Mouse (Mus musculus) liver, embryonic 14.5 days (tissue): ENCODE data around the gene Nme2. TPM values are rescaled to one million over a fixed set of nuclear protein-coding genes. Genes with fewer than 3 reads are reported as not detected.

Experiments
- ATAC-seq: fragments of 200-750 bp; cut with Nextera tagmentation; 2 replicates; pipeline ENCODE4 v1.8.0; 2017; ENCODE audit warnings: moderate number of reproducible peaks, mild to moderate bottlenecking, moderate library complexity; ENCODE audit not compliant: insufficient read depth
- DNase-seq, 3 experiments: peaks; one replicate each; pipeline ENCODE4 v3.0.0-alpha.2; 2012 to 2013; ENCODE audit warnings: low read depth in 3 of 3, low spot score in 3 of 3
- H3K27ac ChIP-seq: fragments of 300-500 bp; sonication (generic); 2 replicates; pipeline ENCODE4 v1.5.1; 2014; ENCODE audit warnings: moderate library complexity, mild to moderate bottlenecking, control low read depth, inconsistent platforms
- H3K27me3 ChIP-seq: fragments of 300-500 bp; sonication (generic); 2 replicates; pipeline ENCODE4 v1.6.1; 2014; ENCODE audit warnings: mild to moderate bottlenecking, low read length, moderate library complexity; ENCODE audit not compliant: control insufficient read depth, insufficient read depth
- H3K36me3 ChIP-seq: fragments of 300-500 bp; sonication (generic); replicated peaks from 2 replicates; pipeline ENCODE4 v1.6.1; 2014; ENCODE audit warnings: low read depth; ENCODE audit not compliant: control insufficient read depth, insufficient read depth
- H3K4me1 ChIP-seq, 2 experiments: fragments of 200-500 bp in 1 of 2; fragments of 300-500 bp in 1 of 2; sonication (generic) in 1 of 2; replicated peaks; 2 replicates each; pipeline ENCODE4 v1.6.1; 2012 to 2014; ENCODE audit warnings: antibody characterized with exemption in 1 of 2, inconsistent platforms in 1 of 2, low read length in 1 of 2; ENCODE audit not compliant: control insufficient read depth in 2 of 2, insufficient read depth in 2 of 2
- H3K4me2 ChIP-seq: fragments of 300-500 bp; sonication (generic); 2 replicates; pipeline ENCODE4 v1.6.1; 2014; ENCODE audit warnings: low read depth, mild to moderate bottlenecking, control low read depth, moderate library complexity
- H3K4me3 ChIP-seq, 2 experiments: fragments of 200-500 bp in 1 of 2; fragments of 300-500 bp in 1 of 2; sonication (generic) in 1 of 2; 2 replicates each; pipeline ENCODE4 v1.5.1; 2012 to 2014; ENCODE audit warnings: low read depth in 2 of 2, low read length in 2 of 2, mild to moderate bottlenecking in 2 of 2, control low read depth in 1 of 2, inconsistent platforms in 1 of 2, moderate library complexity in 1 of 2; ENCODE audit not compliant: insufficient read depth in 1 of 2
- H3K9ac ChIP-seq: fragments of 300-500 bp; sonication (generic); replicated peaks from 2 replicates; pipeline ENCODE4 v1.6.1; 2014; ENCODE audit warnings: mild to moderate bottlenecking, control low read depth, moderate library complexity
- H3K9me3 ChIP-seq: fragments of 300-500 bp; sonication (generic); 2 replicates; pipeline ENCODE4 v1.6.1; 2016; ENCODE audit warnings: low read length, mixed read lengths; ENCODE audit not compliant: control insufficient read depth
- CTCF ChIP-seq: IDR thresholded peaks from 2 replicates; pipeline ENCODE4 v1.5.1; 2016; ENCODE audit warnings: antibody characterized with exemption, low read depth, control low read depth
- EP300 ChIP-seq: IDR thresholded peaks from 2 replicates; pipeline ENCODE4 v1.6.1; 2016; ENCODE audit warnings: antibody characterized with exemption, low read depth
- WGBS: fragments of 180-500 bp; shearing (Covaris S2); extraction: QIAGEN DNeasy Blood & Tissue Kit; methylation state at CpG from one replicate; pipeline ENCODE4 v1.1.7; 2014; ENCODE audit not compliant: insufficient replicate concordance; 5-methylcytosine and 5-hydroxymethylcytosine counted together
- polyA plus RNA-seq, 2 experiments: library from polyadenylated mRNA; depleted of rRNA in 1 of 2; stranded (reverse) in 1 of 2; unstranded in 1 of 2; fragments of >200 nt; fragmentation: Nextera tagmentation in 1 of 2; extraction: Ambion mirVana in 1 of 2; gene quantifications; 2 replicates each; pipeline versions ENCODE4 v1.2.1 to v1.2.3; 2012 to 2014

The Nme2 gene
- polyA plus RNA-seq, 2 experiments, result 117 to 131 TPM

DNA sequence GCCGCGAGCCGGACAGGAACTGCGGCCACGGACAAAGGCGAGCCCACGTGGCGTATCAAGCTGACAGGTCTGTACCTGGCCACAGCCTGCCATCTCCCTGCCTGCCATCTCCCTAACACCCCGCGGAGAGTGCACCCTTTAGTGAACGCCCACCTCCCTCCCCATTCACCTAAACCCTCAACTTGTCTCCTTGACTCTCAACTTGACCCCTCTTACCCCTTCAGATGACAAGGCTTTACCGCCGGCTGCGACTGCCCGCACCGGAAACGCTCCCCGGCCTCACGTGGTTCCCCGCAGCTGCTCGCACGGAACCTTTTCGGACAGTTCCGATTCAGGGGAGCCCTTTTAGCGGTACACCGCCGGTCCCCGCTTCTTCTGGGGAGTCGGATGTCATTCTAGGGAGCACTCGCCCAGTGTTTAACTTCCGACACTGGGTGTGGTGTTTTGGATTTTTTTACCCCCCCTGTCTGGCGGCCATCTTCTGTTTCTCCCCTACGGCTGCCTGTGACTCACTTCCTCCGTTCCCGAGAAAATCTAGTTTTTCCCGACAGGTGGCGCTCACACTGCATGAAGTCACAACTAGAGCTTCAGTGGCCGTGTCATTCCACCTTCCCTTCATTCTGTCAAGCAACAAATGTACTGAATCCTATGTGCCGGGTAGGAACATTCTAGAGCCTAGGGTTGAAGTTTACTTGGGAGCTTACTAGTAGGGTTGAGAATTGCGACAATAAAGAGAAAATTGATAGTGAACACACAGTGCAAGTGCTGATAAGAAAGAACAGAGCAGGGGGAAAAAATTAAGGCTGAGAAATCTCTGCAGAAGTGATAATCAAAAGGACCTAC is 12.2 kb upstream of the Nme2 start, which contains the start of the genes Gm20390 and Nme1:
Gene Gm20390 (minus strand): TSS at position 289 of the 843 bp plus-strand sequence.
Gene Nme1 (minus strand): TSS at position 517 of the 843 bp plus-strand sequence.
- H3K27ac ChIP-seq, result peak within 1 kb of the TSS; percentile 62
- H3K9ac ChIP-seq, result peak within 1 kb of the TSS; percentile 86
- peaks cover 22% of the 10 kb centered on the region for H3K36me3 ChIP-seq
- H3K4me2 ChIP-seq, result peak within 1 kb of the TSS; percentile 69
- peak within 1 kb of the TSS; percentile 76 to 86 for H3K4me3 ChIP-seq
- ATAC-seq (peak; percentile 96), DNase-seq (peak; percentile 89 to 98 (median 98))
- no peaks in the 10 kb centered on the region for H3K27me3 ChIP-seq
- TF ChIP-seq EP300 (peak; percentile 56; the same call in 1 of the 2 replicates), CTCF (peak; percentile 95)
- H3K9me3 ChIP-seq, result no peaks in the 10 kb centered on the region
- peaks cover 2 to 8% of the 10 kb centered on the region in 2 experiments; a peak in 3 of 4 replicates for H3K4me1 ChIP-seq
- under 1% methylated on average over 40 of the region's 40 CpGs for WGBS

DNA sequence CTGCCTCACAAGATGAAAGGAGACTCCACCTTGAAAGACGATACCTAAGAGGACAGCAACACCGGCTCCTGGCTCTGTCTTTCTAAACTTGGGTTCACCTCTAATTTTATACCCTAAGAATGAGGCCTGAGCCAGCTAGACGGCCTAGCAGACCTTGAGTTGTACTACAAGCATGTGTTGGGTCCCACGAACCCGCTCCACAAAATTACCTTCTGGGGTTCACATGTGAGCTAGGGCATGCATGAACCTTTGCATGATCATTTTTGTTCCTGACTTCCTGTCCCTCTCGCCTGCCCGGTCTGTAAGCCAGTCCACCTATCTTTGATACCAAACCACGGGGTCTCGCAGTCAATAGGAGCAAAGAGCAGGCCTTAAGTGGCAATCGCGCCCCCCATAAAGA is 11.3 kb upstream of the Nme2 start:
- 1% methylated on average over 11 of the region's 11 CpGs for WGBS
- no peak for DNase-seq
- no peak for ATAC-seq

DNA sequence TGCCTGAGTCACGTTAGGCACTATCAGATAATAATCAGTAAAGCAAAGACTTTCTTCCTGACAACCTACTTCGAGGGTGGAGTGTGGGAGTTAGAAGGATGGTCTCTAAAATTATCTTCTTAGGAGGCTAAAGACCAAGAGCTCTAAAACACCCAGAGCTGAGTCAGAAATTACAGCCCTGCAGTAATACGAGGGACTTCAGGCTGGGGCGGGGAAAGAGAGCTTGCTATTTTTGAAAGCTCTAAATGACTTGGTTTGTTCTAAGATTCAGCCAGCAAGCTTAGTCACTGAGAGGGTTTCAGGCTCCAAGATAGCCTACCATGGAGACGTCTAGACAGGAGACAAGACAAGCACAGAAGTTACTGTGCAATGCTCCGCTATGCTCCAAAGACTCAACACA is 9.3 kb upstream of the Nme2 start:
- Histone ChIP-seq H3K4me3 (no peak overlapping the region), H3K9me3 (no peaks in the 10 kb centered on the region)
- no peak for DNase-seq

More for the DNA sequence above, 11.3 kb upstream of the Nme2 start:
- Histone ChIP-seq H3K27me3 (no peaks in the 10 kb centered on the region), H3K4me2 (peak overlapping the region; percentile 69), H3K9me3 (no peaks in the 10 kb centered on the region), H3K36me3 (peaks cover 27% of the 10 kb centered on the region), H3K4me1 (peaks cover 2 to 8% of the 10 kb centered on the region in 2 experiments; a peak in 3 of 4 replicates), H3K27ac (peak overlapping the region; percentile 52), H3K4me3 (peak overlapping the region; percentile 76 to 86), H3K9ac (peak overlapping the region; percentile 86)
- TF ChIP-seq CTCF (no peak), EP300 (no peak)

DNA sequence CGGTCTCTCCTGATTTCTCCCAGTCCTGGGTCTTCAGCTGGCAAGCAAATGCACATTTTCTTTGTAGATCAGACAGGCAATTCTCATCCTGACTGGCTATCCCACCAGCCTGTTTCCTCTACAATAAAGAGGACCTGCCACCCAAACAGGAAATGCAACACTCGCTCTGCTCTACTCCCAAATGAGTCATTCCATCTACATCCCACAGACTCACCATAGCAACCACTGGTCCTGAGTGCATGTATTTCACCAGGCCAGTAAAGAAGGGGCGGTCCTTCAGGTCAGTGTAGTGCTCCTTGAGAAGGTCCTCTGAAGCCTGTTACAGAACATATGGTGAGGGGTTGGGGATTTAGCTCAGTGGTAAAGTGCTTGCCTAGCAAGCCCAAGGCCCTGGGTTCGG is 7.0 kb upstream of the Nme2 start:
- no peak for TF ChIP-seq EP300
- no peak for TF ChIP-seq CTCF
- Histone ChIP-seq H3K4me2 (no peak overlapping the region), H3K4me1 (peaks cover 0 to 5% of the 10 kb centered on the region in 2 experiments; a peak in 3 of 4 replicates), H3K9ac (no peak overlapping the region), H3K4me3 (no peak overlapping the region), H3K36me3 (peaks cover 35% of the 10 kb centered on the region), H3K27me3 (no peaks in the 10 kb centered on the region), H3K27ac (no peak overlapping the region), H3K9me3 (no peaks in the 10 kb centered on the region)
- no peak for DNase-seq
- 78% methylated on average over 4 of the region's 4 CpGs for WGBS
- ATAC-seq, result no peak

More for the DNA sequence above, 9.3 kb upstream of the Nme2 start:
- WGBS, result 67% methylated on average over 6 of the region's 6 CpGs
- Histone ChIP-seq H3K36me3 (peaks cover 27% of the 10 kb centered on the region), H3K4me1 (peaks cover 2 to 8% of the 10 kb centered on the region in 2 experiments; a peak in 3 of 4 replicates), H3K9ac (no peak overlapping the region), H3K27ac (no peak overlapping the region), H3K4me2 (no peak overlapping the region), H3K27me3 (no peaks in the 10 kb centered on the region)
- ATAC-seq, result no peak
- TF ChIP-seq CTCF, result no peak
- TF ChIP-seq EP300, result no peak

DNA sequence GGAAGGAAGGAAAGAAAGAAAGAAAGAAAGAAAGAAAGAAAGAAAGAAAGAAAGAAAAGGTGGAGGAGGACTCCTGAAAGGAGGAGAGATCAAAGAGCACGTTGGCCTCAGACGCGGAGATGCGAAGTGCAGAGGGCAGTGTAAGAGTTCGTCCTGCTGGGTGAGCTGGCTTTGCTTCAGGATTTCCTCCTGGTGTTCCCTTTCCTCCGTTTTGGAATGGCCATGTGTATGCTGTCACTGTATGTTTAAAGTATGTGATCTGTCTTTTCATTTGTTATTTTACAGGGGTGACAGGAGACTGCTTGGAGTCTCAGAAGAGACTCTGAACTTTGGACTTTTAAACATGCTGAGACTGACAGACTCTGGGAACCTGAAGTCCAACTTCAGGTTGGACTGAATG is 5.4 kb upstream of the Nme2 start:
- Histone ChIP-seq H3K4me1 (peaks cover 0 to 3% of the 10 kb centered on the region in 2 experiments; a peak in 1 of 4 replicates), H3K36me3 (peaks cover 35% of the 10 kb centered on the region), H3K4me2 (no peak overlapping the region), H3K27me3 (no peaks in the 10 kb centered on the region), H3K27ac (no peak overlapping the region), H3K9me3 (no peaks in the 10 kb centered on the region), H3K4me3 (no peak overlapping the region), H3K9ac (no peak overlapping the region)
- 85% methylated on average over 6 of the region's 6 CpGs for WGBS
- DNase-seq, result no peak
- TF ChIP-seq CTCF (no peak), EP300 (no peak)
- no peak for ATAC-seq
